Mouse (Mus musculus) midbrain, embryonic 11.5 days (tissue): ENCODE results near the gene Fut1. TPM values are rescaled to one million over a fixed set of nuclear protein-coding genes. Genes with fewer than 3 reads are reported as not detected.
A peak's percentile ranks its signal among the peaks of the same experiment; 100 is the strongest.

ENCODE experiments used
- ATAC-seq: fragments of 200-750 bp; cut with Nextera tagmentation; 2 replicates; pipeline ENCODE4 v1.8.0; 2017; ENCODE audit warnings: moderate TSS enrichment, moderate library complexity; ENCODE audit not compliant: low FRiP score
- DNase-seq: peaks from one replicate; pipeline ENCODE4 v3.0.0; 2015; ENCODE audit warnings: low spot score; ENCODE audit errors: missing footprints
- H3K27ac ChIP-seq: fragments of 300-500 bp; sonication (generic); 2 replicates; pipeline ENCODE4 v1.5.1; 2014; ENCODE audit warnings: low read depth, low read length
- H3K27me3 ChIP-seq: fragments of 300-500 bp; sonication (generic); 2 replicates; pipeline ENCODE4 v1.6.1; 2014; ENCODE audit warnings: mild to moderate bottlenecking, low read length, moderate library complexity, mixed read lengths; ENCODE audit not compliant: control insufficient read depth, insufficient read depth
- H3K36me3 ChIP-seq: fragments of 300-500 bp; sonication (generic); 2 replicates; pipeline ENCODE4 v1.6.1; 2014; ENCODE audit warnings: mild to moderate bottlenecking, low read length, moderate library complexity, mixed read lengths; ENCODE audit not compliant: control insufficient read depth, insufficient read depth
- H3K4me1 ChIP-seq: fragments of 300-500 bp; sonication (generic); 2 replicates; pipeline ENCODE4 v1.6.1; 2014; ENCODE audit warnings: low read length; ENCODE audit not compliant: control insufficient read depth, insufficient read depth
- H3K4me2 ChIP-seq: fragments of 300-500 bp; sonication (generic); 2 replicates; pipeline ENCODE4 v1.6.1; 2014; ENCODE audit warnings: mild to moderate bottlenecking, moderate library complexity
- H3K4me3 ChIP-seq: fragments of 300-500 bp; sonication (generic); 2 replicates; pipeline ENCODE4 v1.5.1; 2014; ENCODE audit warnings: low read depth, low read length
- H3K9ac ChIP-seq: fragments of 300-500 bp; sonication (generic); 2 replicates; pipeline ENCODE4 v1.6.1; 2014; ENCODE audit warnings: low read length
- H3K9me3 ChIP-seq: fragments of 300-500 bp; sonication (generic); 2 replicates; pipeline ENCODE4 v1.6.1; 2016; ENCODE audit warnings: low read length; ENCODE audit not compliant: control insufficient read depth
- WGBS: fragments of 180-500 bp; shearing (Covaris S2); extraction: QIAGEN DNeasy Blood & Tissue Kit; methylation state at CpG from one replicate; pipeline ENCODE4 v1.1.7; 2014; 5-methylcytosine and 5-hydroxymethylcytosine counted together
- polyA plus RNA-seq: library from polyadenylated mRNA; unstranded; fragments of >200 nt; fragmentation: Nextera tagmentation; extraction: Ambion mirVana; gene quantifications from 2 replicates; pipeline ENCODE4 v1.2.1, GENCODE M21; 2014

Fut1 gene
- not detected in 2 replicates for polyA plus RNA-seq

- H3K9me3 ChIP-seq, result no peaks in the 10 kb centered on the region
- H3K4me2 ChIP-seq, result no peak within 1 kb of the TSS
- 7% methylated on average over 31 of the region's 31 CpGs for WGBS
- H3K4me3 ChIP-seq, result no peak within 1 kb of the TSS
- ATAC-seq (no peak), DNase-seq (no peak)
- no peaks in the 10 kb centered on the region for H3K36me3 ChIP-seq
- H3K9ac ChIP-seq, result no peak within 1 kb of the TSS
- no peak within 1 kb of the TSS for H3K27ac ChIP-seq
- H3K4me1 ChIP-seq, result no peaks in the 10 kb centered on the region
- H3K27me3 ChIP-seq, result peaks cover 17% of the 10 kb centered on the region
Observed at GRCm38 (mm10) chr7:45617042-45617695, at the start of gene Fut1. TSS of gene Fut1 (plus strand) at chr7:45617289.

- peak; percentile 92 for ATAC-seq
- 1% methylated on average over 24 of the region's 24 CpGs for WGBS
- H3K27ac ChIP-seq, result no peak overlapping the region; the same call in 1 of the 2 replicates
Observed at GRCm38 (mm10) chr7:45567780-45568516, 49.1 kb upstream of the Fut1 start.

GRCm38 (mm10) chr7:45568601-45569473, 48.3 kb upstream of the Fut1 start:
- peak overlapping the region; percentile 34 for H3K4me3 ChIP-seq
- no peak for DNase-seq
- H3K36me3 ChIP-seq, result no peaks in the 10 kb centered on the region
- WGBS, result 81% methylated on average over 10 of the region's 10 CpGs
- no peak for ATAC-seq
- peak overlapping the region; percentile 46; the same call in 1 of the 2 replicates for H3K9ac ChIP-seq
- no peaks in the 10 kb centered on the region for H3K9me3 ChIP-seq
- peak overlapping the region; percentile 59 for H3K4me2 ChIP-seq
- peaks cover 8% of the 10 kb centered on the region for H3K4me1 ChIP-seq
- no peak overlapping the region; the same call in 1 of the 2 replicates for H3K27ac ChIP-seq
- no peaks in the 10 kb centered on the region for H3K27me3 ChIP-seq

More at GRCm38 (mm10) chr7:45567780-45568516, 49.1 kb upstream of the Fut1 start:
- no peaks in the 10 kb centered on the region for H3K9me3 ChIP-seq
- H3K36me3 ChIP-seq, result no peaks in the 10 kb centered on the region
- peak overlapping the region; percentile 34 for H3K4me3 ChIP-seq
- H3K4me1 ChIP-seq, result peaks cover 8% of the 10 kb centered on the region
- peak overlapping the region; percentile 59 for H3K4me2 ChIP-seq
- peak overlapping the region; percentile 46 for H3K9ac ChIP-seq
- peak; percentile 95 for DNase-seq
- no peaks in the 10 kb centered on the region for H3K27me3 ChIP-seq

- Histone ChIP-seq H3K27ac (peak within 1 kb of the TSS; percentile 64), H3K4me3 (peak within 1 kb of the TSS; percentile 72), H3K4me1 (peaks cover 8% of the 10 kb centered on the region), H3K4me2 (peak within 1 kb of the TSS; percentile 80), H3K9me3 (no peaks in the 10 kb centered on the region), H3K36me3 (no peaks in the 10 kb centered on the region), H3K9ac (peak within 1 kb of the TSS; percentile 93), H3K27me3 (no peaks in the 10 kb centered on the region)
- ATAC-seq, result peak; percentile 73
- DNase-seq, result peak; percentile 96
- under 1% methylated on average over 41 of the region's 42 CpGs for WGBS
Observed at GRCm38 (mm10) chr7:45570103-45570741, 46.9 kb upstream of the Fut1 start, which contains the start of gene Bcat2. TSS of gene Bcat2 (plus strand) at chr7:45570153.

GRCm38 (mm10) chr7:45571966-45572365, 45.1 kb upstream of the Fut1 start:
- ATAC-seq, result no peak
- no peak for DNase-seq
- no peaks in the 10 kb centered on the region for H3K9me3 ChIP-seq
- 68% methylated on average over 1 of the region's 1 CpGs for WGBS
- H3K27me3 ChIP-seq, result no peaks in the 10 kb centered on the region
- no peaks in the 10 kb centered on the region for H3K36me3 ChIP-seq
- no peak overlapping the region for H3K9ac ChIP-seq
- no peak overlapping the region for H3K4me2 ChIP-seq
- H3K27ac ChIP-seq, result no peak overlapping the region
- peaks cover 8% of the 10 kb centered on the region for H3K4me1 ChIP-seq
- no peak overlapping the region for H3K4me3 ChIP-seq

- Histone ChIP-seq H3K4me3 (no peak overlapping the region), H3K36me3 (no peaks in the 10 kb centered on the region), H3K4me2 (no peak overlapping the region), H3K9me3 (no peaks in the 10 kb centered on the region), H3K9ac (no peak overlapping the region), H3K27me3 (no peaks in the 10 kb centered on the region), H3K27ac (no peak overlapping the region), H3K4me1 (peaks cover 5% of the 10 kb centered on the region; the same call in 1 of the 2 replicates)
- WGBS, result 83% methylated on average over 8 of the region's 8 CpGs
- ATAC-seq (no peak), DNase-seq (peak; percentile 12)
Observed at GRCm38 (mm10) chr7:45573954-45574353, 43.1 kb upstream of the Fut1 start.

- Histone ChIP-seq H3K27ac (no peak overlapping the region), H3K9ac (no peak overlapping the region), H3K4me3 (no peak overlapping the region), H3K4me1 (peaks cover 5% of the 10 kb centered on the region; the same call in 1 of the 2 replicates), H3K9me3 (no peaks in the 10 kb centered on the region), H3K36me3 (no peaks in the 10 kb centered on the region), H3K27me3 (no peaks in the 10 kb centered on the region), H3K4me2 (no peak overlapping the region)
- ATAC-seq, result no peak
- DNase-seq, result peak; percentile 56
- WGBS, result 88% methylated on average over 15 of the region's 15 CpGs
Observed at GRCm38 (mm10) chr7:45574472-45575379, 42.4 kb upstream of the Fut1 start.

GRCm38 (mm10) chr7:45585923-45586322, 31.2 kb upstream of the Fut1 start:
- Histone ChIP-seq H3K4me1 (peaks cover 2% of the 10 kb centered on the region; the same call in 1 of the 2 replicates), H3K27me3 (no peaks in the 10 kb centered on the region), H3K27ac (no peak overlapping the region), H3K36me3 (no peaks in the 10 kb centered on the region; the same call in 1 of the 2 replicates), H3K4me2 (no peak overlapping the region), H3K4me3 (no peak overlapping the region), H3K9me3 (no peaks in the 10 kb centered on the region), H3K9ac (no peak overlapping the region)
- ATAC-seq, result no peak
- WGBS, result 91% methylated on average over 6 of the region's 6 CpGs
- DNase-seq, result no peak
